Mouse (Mus musculus) limb, embryonic 11.5 days (tissue): ENCODE results near the gene L3mbtl2. TPM values are rescaled to one million over a fixed set of nuclear protein-coding genes. Genes with fewer than 3 reads are reported as not detected.

Experiments used
- ATAC-seq: fragments of 200-750 bp; cut with Nextera tagmentation; 2 replicates; pipeline ENCODE4 v1.8.0; 2017; ENCODE audit warnings: low read depth; ENCODE audit not compliant: insufficient number of reproducible peaks, low FRiP score, low TSS enrichment
- DNase-seq: peaks from one replicate; pipeline ENCODE4 v3.0.0-alpha.2; 2015; ENCODE audit warnings: low spot score
- H3K27ac ChIP-seq: fragments of 300-500 bp; sonication (generic); replicated peaks from 2 replicates; pipeline ENCODE4 v1.5.1; 2014; ENCODE audit warnings: low read depth, mild to moderate bottlenecking, low read length
- H3K27me3 ChIP-seq: fragments of 300-500 bp; sonication (generic); 2 replicates; pipeline ENCODE4 v1.6.1; 2014; ENCODE audit warnings: mild to moderate bottlenecking, low read length, mixed read lengths; ENCODE audit not compliant: control insufficient read depth, insufficient read depth
- H3K36me3 ChIP-seq: fragments of 300-500 bp; sonication (generic); 2 replicates; pipeline ENCODE4 v1.6.1; 2014; ENCODE audit warnings: mild to moderate bottlenecking, low read length, moderate library complexity, mixed read lengths; ENCODE audit not compliant: control insufficient read depth, insufficient read depth
- H3K4me1 ChIP-seq: fragments of 300-500 bp; sonication (generic); 2 replicates; pipeline ENCODE4 v1.6.1; 2014; ENCODE audit warnings: low read length, mixed read lengths; ENCODE audit not compliant: control insufficient read depth, insufficient read depth
- H3K4me2 ChIP-seq: fragments of 300-500 bp; sonication (generic); 2 replicates; pipeline ENCODE4 v1.6.1; 2014; ENCODE audit warnings: low read depth, mild to moderate bottlenecking, moderate library complexity; ENCODE audit not compliant: severe bottlenecking
- H3K4me3 ChIP-seq: fragments of 300-500 bp; sonication (generic); 2 replicates; pipeline ENCODE4 v1.5.1; 2014; ENCODE audit warnings: low read depth, low read length
- H3K9ac ChIP-seq: fragments of 300-500 bp; sonication (generic); 2 replicates; pipeline ENCODE4 v1.6.1; 2014; ENCODE audit warnings: mild to moderate bottlenecking, low read length
- H3K9me3 ChIP-seq: fragments of 300-500 bp; sonication (generic); 2 replicates; pipeline ENCODE4 v1.6.1; 2016; ENCODE audit warnings: low read length; ENCODE audit not compliant: control insufficient read depth
- WGBS: fragments of 180-500 bp; shearing (Covaris S2); extraction: QIAGEN DNeasy Blood & Tissue Kit; methylation state at CpG from one replicate; pipeline ENCODE4 v1.1.7; 2014; 5-methylcytosine and 5-hydroxymethylcytosine counted together
- polyA plus RNA-seq: library from polyadenylated mRNA; unstranded; fragments of >200 nt; fragmentation: Nextera tagmentation; extraction: Ambion mirVana; gene quantifications from 2 replicates; pipeline ENCODE4 v1.2.1, GENCODE M21; 2014

L3mbtl2 gene
- polyA plus RNA-seq = 24.2 and 27.0 TPM in 2 replicates

GRCm38 (mm10) chr15:81663697-81664561 is at the start of gene L3mbtl2:
TSS of gene L3mbtl2 (plus strand) at chr15:81663889.
- H3K9me3 ChIP-seq = no peaks in the 10 kb centered on the region
- peaks cover 11% of the 10 kb centered on the region for H3K36me3 ChIP-seq
- under 1% methylated on average over 55 of the region's 55 CpGs for WGBS
- no peak within 1 kb of the TSS for H3K27ac ChIP-seq
- H3K4me1 ChIP-seq = 0 out of 2 replicates have a peak, but pooled peaks cover 3% of the 10 kb centered on the region
- DNase-seq (peak; percentile 94), ATAC-seq (peak; percentile 94)
- peak within 1 kb of the TSS; percentile 76 for H3K4me2 ChIP-seq
- peak within 1 kb of the TSS; percentile 72 for H3K9ac ChIP-seq
- H3K4me3 ChIP-seq = peak within 1 kb of the TSS; percentile 88
- H3K27me3 ChIP-seq = no peaks in the 10 kb centered on the region

- Histone ChIP-seq H3K4me2 (no peak overlapping the region), H3K36me3 (peaks cover 32% of the 10 kb centered on the region), H3K27ac (no peak overlapping the region), H3K9me3 (no peaks in the 10 kb centered on the region), H3K4me3 (no peak overlapping the region), H3K9ac (no peak overlapping the region), H3K27me3 (no peaks in the 10 kb centered on the region), H3K4me1 (no peaks in the 10 kb centered on the region)
- no peak for ATAC-seq
- 96% methylated on average over 8 of the region's 8 CpGs for WGBS
- no peak for DNase-seq
Observed at GRCm38 (mm10) chr15:81649516-81650455, 13.9 kb upstream of the L3mbtl2 start.

- Histone ChIP-seq H3K9me3 (no peaks in the 10 kb centered on the region), H3K4me2 (no peak overlapping the region), H3K27ac (no peak overlapping the region), H3K9ac (no peak overlapping the region), H3K27me3 (no peaks in the 10 kb centered on the region), H3K4me1 (no peaks in the 10 kb centered on the region), H3K36me3 (peaks cover 28% of the 10 kb centered on the region), H3K4me3 (no peak overlapping the region)
- DNase-seq (no peak), ATAC-seq (no peak)
- WGBS = 94% methylated on average over 7 of the region's 7 CpGs
Observed at GRCm38 (mm10) chr15:81650636-81651035, 13.1 kb upstream of the L3mbtl2 start.

- ATAC-seq = no peak
- H3K4me3 ChIP-seq = no peak overlapping the region
Observed at GRCm38 (mm10) chr15:81661701-81662100, 2.0 kb upstream of the L3mbtl2 start.

GRCm38 (mm10) chr15:81663281-81663680 is 408 bp upstream of the L3mbtl2 start:
- Histone ChIP-seq H3K4me2 (peak overlapping the region; percentile 76; the same call in 1 of the 2 replicates), H3K36me3 (peaks cover 4% of the 10 kb centered on the region), H3K4me3 (peak overlapping the region; percentile 88), H3K9me3 (no peaks in the 10 kb centered on the region), H3K27me3 (no peaks in the 10 kb centered on the region), H3K27ac (no peak overlapping the region), H3K4me1 (0 out of 2 replicates have a peak, but pooled peaks cover 3% of the 10 kb centered on the region), H3K9ac (no peak overlapping the region)
- WGBS = 66% methylated on average over 10 of the region's 10 CpGs
- peak; percentile 14; the same call in 1 of the 2 replicates for ATAC-seq
- no peak for DNase-seq

More at GRCm38 (mm10) chr15:81661701-81662100, 2.0 kb upstream of the L3mbtl2 start:
- Histone ChIP-seq H3K36me3 (no peaks in the 10 kb centered on the region), H3K27ac (no peak overlapping the region), H3K4me1 (0 out of 2 replicates have a peak, but pooled peaks cover 3% of the 10 kb centered on the region), H3K9ac (no peak overlapping the region), H3K9me3 (no peaks in the 10 kb centered on the region), H3K4me2 (no peak overlapping the region), H3K27me3 (no peaks in the 10 kb centered on the region)
- WGBS = 100% methylated on average over 2 of the region's 2 CpGs
- no peak for DNase-seq

GRCm38 (mm10) chr15:81666957-81667356 is 3.3 kb downstream of the L3mbtl2 start:
- ATAC-seq (no peak), DNase-seq (no peak)
- Histone ChIP-seq H3K4me2 (no peak overlapping the region), H3K27me3 (no peaks in the 10 kb centered on the region), H3K9ac (0 out of 2 replicates have a peak overlapping the region, but pooled peaks have one; percentile 12), H3K27ac (no peak overlapping the region), H3K4me1 (0 out of 2 replicates have a peak, but pooled peaks cover 3% of the 10 kb centered on the region), H3K4me3 (no peak overlapping the region), H3K9me3 (no peaks in the 10 kb centered on the region), H3K36me3 (peaks cover 16% of the 10 kb centered on the region)
- WGBS = 87% methylated on average over 10 of the region's 10 CpGs

GRCm38 (mm10) chr15:81670231-81670640 is 6.5 kb downstream of the L3mbtl2 start:
- H3K27ac ChIP-seq = no peak overlapping the region
- no peak overlapping the region for H3K9ac ChIP-seq
- ATAC-seq (no peak), DNase-seq (peak; percentile 65)
- H3K9me3 ChIP-seq = no peaks in the 10 kb centered on the region
- peaks cover 19% of the 10 kb centered on the region for H3K36me3 ChIP-seq
- H3K4me3 ChIP-seq = no peak overlapping the region
- H3K4me2 ChIP-seq = no peak overlapping the region
- H3K27me3 ChIP-seq = no peaks in the 10 kb centered on the region
- H3K4me1 ChIP-seq = no peaks in the 10 kb centered on the region
- 84% methylated on average over 4 of the region's 4 CpGs for WGBS

GRCm38 (mm10) chr15:81676637-81677036 is 12.9 kb downstream of the L3mbtl2 start:
- DNase-seq (no peak), ATAC-seq (no peak)
- Histone ChIP-seq H3K27ac (no peak overlapping the region), H3K9ac (no peak overlapping the region), H3K4me3 (no peak overlapping the region), H3K4me2 (no peak overlapping the region), H3K27me3 (no peaks in the 10 kb centered on the region), H3K4me1 (no peaks in the 10 kb centered on the region), H3K9me3 (no peaks in the 10 kb centered on the region), H3K36me3 (peaks cover 10% of the 10 kb centered on the region; the same call in 1 of the 2 replicates)
- 94% methylated on average over 3 of the region's 3 CpGs for WGBS
